Mouse (Mus musculus) E14TG2a.4 (cell line): ENCODE data around the gene Dek.

Experiments
- H3K27me3 ChIP-seq: 2 replicates; pipeline ENCODE4 v1.6.1; 2014; ENCODE audit warnings: low read length, control low read depth; ENCODE audit not compliant: insufficient read depth
- H3K36me3 ChIP-seq: 2 replicates; pipeline ENCODE4 v1.6.1; 2014; ENCODE audit warnings: low read length, control low read depth; ENCODE audit not compliant: insufficient read depth
- H3K4me1 ChIP-seq: replicated peaks from 2 replicates; pipeline ENCODE4 v1.6.1; 2014; ENCODE audit warnings: low read depth, low read length, control low read depth
- H3K4me3 ChIP-seq: replicated peaks from 2 replicates; pipeline ENCODE4 v1.5.1; 2014; ENCODE audit warnings: mild to moderate bottlenecking, low read length
- H3K9me3 ChIP-seq: 2 replicates; pipeline ENCODE4 v1.6.1; 2014; ENCODE audit warnings: low read length, control low read depth
- CTCF ChIP-seq: conservative IDR thresholded peaks from 2 replicates; pipeline ENCODE4 v1.5.1; 2014; ENCODE audit warnings: low read length
- NANOG ChIP-seq: IDR thresholded peaks from 2 replicates; pipeline ENCODE4 v1.6.1; 2014; ENCODE audit warnings: borderline replicate concordance, low read length, mixed read lengths
- POU5F1 ChIP-seq: IDR thresholded peaks from 2 replicates; pipeline ENCODE4 v1.6.1; 2014; ENCODE audit warnings: low read length, borderline replicate concordance

Dek gene

GRCm38 (mm10) chr13:47063985-47064760, 41.8 kb downstream of the Dek start:
- TF ChIP-seq NANOG, result no peak
- no peak for TF ChIP-seq POU5F1
- TF ChIP-seq CTCF, result no peak
- H3K36me3 ChIP-seq, result peaks cover 86% of the 10 kb centered on the region
- no peaks in the 10 kb centered on the region for H3K9me3 ChIP-seq
- H3K4me3 ChIP-seq, result no peak overlapping the region
- H3K4me1 ChIP-seq, result no peaks in the 10 kb centered on the region
- no peaks in the 10 kb centered on the region for H3K27me3 ChIP-seq

DNA sequence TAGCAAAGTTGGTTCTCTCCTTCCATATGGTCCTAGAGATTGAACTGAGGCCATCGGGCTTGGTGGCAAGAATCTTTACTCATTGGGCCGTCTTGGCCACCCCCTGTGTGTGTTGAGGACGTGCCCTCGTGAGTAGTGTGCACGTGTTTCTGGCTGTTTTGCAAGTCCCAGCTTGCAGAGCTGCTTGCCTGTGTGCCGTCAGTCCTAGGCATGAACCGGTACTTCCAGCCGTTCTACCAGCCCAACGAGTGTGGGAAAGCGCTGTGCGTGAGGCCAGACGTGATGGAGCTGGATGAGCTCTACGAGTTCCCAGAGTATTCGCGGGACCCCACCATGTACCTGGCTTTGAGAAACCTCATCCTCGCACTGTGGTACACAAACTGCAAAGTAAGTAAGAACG, 43.2 kb downstream of the Dek start:
- Histone ChIP-seq H3K9me3 (no peaks in the 10 kb centered on the region), H3K4me3 (no peak overlapping the region), H3K36me3 (peaks cover 83% of the 10 kb centered on the region), H3K4me1 (no peaks in the 10 kb centered on the region), H3K27me3 (no peaks in the 10 kb centered on the region)
- TF ChIP-seq POU5F1 (no peak), NANOG (no peak), CTCF (no peak)

- Histone ChIP-seq H3K4me3 (no peak overlapping the region), H3K36me3 (peaks cover 70% of the 10 kb centered on the region), H3K4me1 (peaks cover 11% of the 10 kb centered on the region), H3K9me3 (no peaks in the 10 kb centered on the region), H3K27me3 (no peaks in the 10 kb centered on the region)
- no peak for TF ChIP-seq NANOG
- no peak for TF ChIP-seq CTCF
- no peak for TF ChIP-seq POU5F1
These were observed 49.2 kb downstream of the Dek start for GRCm38 (mm10) chr13:47056781-47057180.

DNA sequence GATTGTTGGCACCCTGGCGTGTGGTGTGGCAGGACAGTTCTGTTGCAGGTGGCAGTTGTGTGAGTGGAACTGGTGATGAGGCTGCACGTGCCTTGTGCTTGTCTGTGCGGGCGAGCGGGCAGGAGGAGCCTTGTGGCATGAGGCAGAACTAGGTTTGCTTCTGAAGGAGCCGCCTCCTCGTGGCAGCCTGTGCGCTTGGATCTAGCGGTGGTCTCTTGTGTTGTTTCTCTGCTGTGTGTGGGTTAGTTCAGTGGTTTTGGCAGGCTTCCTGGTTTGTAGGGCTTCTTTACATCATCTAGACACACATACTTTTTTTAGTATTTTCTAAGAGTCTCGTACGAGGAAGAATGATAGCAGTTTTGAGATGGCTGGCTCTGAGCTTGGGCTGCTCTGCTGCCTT, 49.9 kb downstream of the Dek start:
- TF ChIP-seq CTCF, result no peak
- no peak for TF ChIP-seq POU5F1
- no peak for TF ChIP-seq NANOG
- H3K4me1 ChIP-seq, result peaks cover 16% of the 10 kb centered on the region
- no peaks in the 10 kb centered on the region for H3K9me3 ChIP-seq
- H3K36me3 ChIP-seq, result peaks cover 71% of the 10 kb centered on the region
- H3K4me3 ChIP-seq, result peak overlapping the region; percentile 37; the same call in 1 of the 2 replicates
- no peaks in the 10 kb centered on the region for H3K27me3 ChIP-seq

DNA sequence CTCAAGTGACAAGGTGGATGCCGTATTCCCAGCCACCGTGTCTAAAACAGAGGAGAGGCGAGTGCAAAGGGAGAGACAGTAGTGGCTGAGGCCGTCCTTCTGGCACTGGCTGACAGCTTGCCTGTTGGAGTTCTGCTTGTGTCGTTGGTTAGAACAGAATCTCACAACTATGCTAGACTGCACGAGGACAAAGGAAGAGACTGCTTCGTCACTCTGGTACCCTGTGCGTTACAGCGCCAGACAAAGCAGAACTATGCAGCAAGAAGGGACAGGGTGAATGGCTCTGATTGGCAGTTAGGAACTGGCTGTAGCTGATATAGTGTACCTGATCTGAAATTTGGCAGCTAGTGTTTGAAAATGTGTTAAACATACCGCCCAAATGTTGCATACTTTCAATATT, 52.0 kb downstream of the Dek start:
- no peaks in the 10 kb centered on the region for H3K27me3 ChIP-seq
- peaks cover 23% of the 10 kb centered on the region for H3K4me1 ChIP-seq
- H3K9me3 ChIP-seq, result no peaks in the 10 kb centered on the region
- peaks cover 56% of the 10 kb centered on the region for H3K36me3 ChIP-seq
- no peak for TF ChIP-seq POU5F1
- TF ChIP-seq CTCF, result no peak
- TF ChIP-seq NANOG, result no peak
- no peak overlapping the region for H3K4me3 ChIP-seq

DNA sequence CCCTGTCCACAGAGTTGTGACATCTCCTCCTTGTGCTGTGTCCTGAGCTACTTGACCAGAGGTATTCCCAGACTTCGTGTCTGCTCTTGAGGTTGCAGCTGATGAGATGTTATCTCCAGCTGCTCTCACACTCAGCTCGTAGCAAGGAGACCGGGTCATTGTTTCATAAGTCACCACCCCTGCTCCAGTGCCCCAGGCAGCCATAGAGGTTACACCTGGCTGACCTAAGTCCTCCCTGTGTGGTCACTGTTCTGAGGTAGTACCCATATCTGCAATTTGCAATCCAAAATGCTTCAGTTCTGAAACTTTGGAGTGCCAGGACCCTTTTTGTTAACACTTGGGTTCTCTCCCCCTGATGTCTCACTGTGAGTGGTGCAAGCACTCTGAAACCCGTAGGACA, 56.0 kb downstream of the Dek start:
- peaks cover 30% of the 10 kb centered on the region for H3K4me1 ChIP-seq
- H3K9me3 ChIP-seq, result no peaks in the 10 kb centered on the region
- H3K27me3 ChIP-seq, result no peaks in the 10 kb centered on the region
- TF ChIP-seq POU5F1, result no peak
- TF ChIP-seq NANOG, result no peak
- TF ChIP-seq CTCF, result no peak
- peak overlapping the region; percentile 62; the same call in 1 of the 2 replicates for H3K4me3 ChIP-seq
- peaks cover 37% of the 10 kb centered on the region for H3K36me3 ChIP-seq

DNA sequence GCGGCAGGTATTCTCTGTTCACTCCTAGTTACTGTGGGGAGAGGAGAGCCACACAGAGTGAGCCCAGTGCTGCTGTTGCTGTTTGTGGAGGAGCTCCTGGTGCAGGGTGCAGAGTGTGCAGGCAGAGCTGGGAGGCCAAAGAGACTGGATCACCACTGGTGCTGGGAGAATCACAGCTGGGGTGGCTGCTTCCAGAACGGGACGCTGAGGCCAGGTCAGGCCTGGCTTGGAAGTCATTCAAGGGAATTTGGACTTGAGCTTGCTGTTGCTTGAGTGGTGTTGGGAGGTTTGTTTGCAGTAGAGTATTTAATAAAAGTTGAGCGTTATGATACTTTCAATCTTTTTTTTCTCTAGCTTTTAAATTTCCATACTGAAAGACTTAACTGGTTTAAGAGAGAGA, 58.0 kb downstream of the Dek start:
- no peak for TF ChIP-seq CTCF
- no peaks in the 10 kb centered on the region for H3K9me3 ChIP-seq
- peaks cover 21% of the 10 kb centered on the region for H3K36me3 ChIP-seq
- H3K27me3 ChIP-seq, result peaks cover 12% of the 10 kb centered on the region
- H3K4me3 ChIP-seq, result no peak overlapping the region
- H3K4me1 ChIP-seq, result peaks cover 42% of the 10 kb centered on the region

GRCm38 (mm10) chr13:47044617-47044947, 61.4 kb downstream of the Dek start, which contains the start of gene Tpmt:
TSS of gene Tpmt (minus strand) at chr13:47044737.
- no peaks in the 10 kb centered on the region for H3K36me3 ChIP-seq
- no peaks in the 10 kb centered on the region for H3K9me3 ChIP-seq
- H3K27me3 ChIP-seq, result peaks cover 12% of the 10 kb centered on the region
- peak within 1 kb of the TSS; percentile 97 for H3K4me3 ChIP-seq
- peaks cover 41% of the 10 kb centered on the region for H3K4me1 ChIP-seq
- TF ChIP-seq NANOG (no peak), POU5F1 (no peak), CTCF (no peak)
